Mouse (Mus musculus): ENCODE measurements around the gene Nsun4.

- TF ChIP-seq CTCF (IDR thresholded peaks at IDR 0.05; ENCODE audit: borderline replicate concordance, control insufficient read depth, extremely low read depth, insufficient read depth, low read length, poor library complexity) (no peak), POLR2A (IDR thresholded peaks at IDR 0.05; ENCODE audit: control insufficient read depth, extremely low read depth, insufficient read depth, low read length, poor library complexity) (no peak)
Observed at GRCm38 (mm10) chr4:116057559-116057958, 3.9 kb upstream of the Nsun4 start.
